Mouse (Mus musculus): ENCODE results near the gene Pdss2. TPM values are rescaled to one million over a fixed set of nuclear protein-coding genes. Genes with fewer than 3 reads are reported as not detected.

Pdss2 gene
- polyA plus RNA-seq, 1 experiment from 2014 or later: 13.7 TPM

DNA sequence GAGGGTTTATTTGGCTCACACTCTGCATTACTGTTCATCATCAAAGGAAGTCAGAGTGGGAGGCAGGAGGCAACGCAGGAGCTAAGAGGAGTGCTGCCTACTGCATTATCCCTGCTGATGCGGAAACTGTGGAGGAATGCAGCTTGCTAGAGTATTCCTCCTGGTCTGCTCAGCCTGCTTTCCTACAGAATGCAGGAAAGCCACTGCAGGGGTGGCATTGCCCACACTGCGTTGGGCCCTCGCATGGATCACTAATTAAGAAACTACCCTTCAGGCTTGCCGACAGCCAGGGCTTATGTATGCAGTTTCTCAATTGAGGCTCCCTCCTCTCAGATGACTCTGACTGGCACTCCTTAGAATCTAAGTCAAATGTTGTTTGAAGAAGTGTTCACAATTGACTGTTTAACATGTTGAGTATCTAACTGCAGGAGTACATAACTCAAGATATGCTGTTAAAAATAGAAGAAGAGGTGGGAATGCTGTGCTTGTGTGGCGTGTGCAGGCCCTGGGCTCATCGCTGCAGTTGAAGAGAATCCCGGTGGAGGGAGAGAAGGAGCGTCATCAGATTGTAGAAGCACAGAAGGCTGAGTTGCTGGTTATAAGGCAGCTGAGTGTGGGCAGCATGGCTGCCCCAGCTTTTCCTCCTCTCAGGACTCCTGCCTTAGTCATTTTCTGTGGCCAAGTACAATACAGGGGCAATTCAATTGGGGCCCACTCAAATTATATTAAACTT, 101.3 kb downstream of the Pdss2 start:
- DNase-seq (ENCODE audit: low spot score) (no peak), ATAC-seq (replicated peaks; ENCODE audit: insufficient number of reproducible peaks, low FRiP score, low TSS enrichment, low read depth) (no peak)
- no peak overlapping the region for H3K9ac ChIP-seq (replicated peaks; ENCODE audit: low read length)
- no peaks in the 10 kb centered on the region for H3K36me3 ChIP-seq (replicated peaks; ENCODE audit: control insufficient read depth, insufficient read depth, low read depth, low read length)
- no peaks in the 10 kb centered on the region for H3K4me1 ChIP-seq (ENCODE audit: control insufficient read depth, insufficient read depth, low read length)
- H3K27ac ChIP-seq (replicated peaks; ENCODE audit: low read depth, low read length): no peak overlapping the region
- WGBS: 62% methylated on average over 9 of the region's 9 CpGs
- no peaks in the 10 kb centered on the region for H3K9me3 ChIP-seq (replicated peaks; ENCODE audit: control insufficient read depth, low read length)
- H3K4me3 ChIP-seq (ENCODE audit: low read depth, low read length): no peak overlapping the region
- no peaks in the 10 kb centered on the region for H3K27me3 ChIP-seq (ENCODE audit: control insufficient read depth, insufficient read depth, low read length)
- H3K4me2 ChIP-seq (ENCODE audit: low read depth, low read length): no peak overlapping the region

DNA sequence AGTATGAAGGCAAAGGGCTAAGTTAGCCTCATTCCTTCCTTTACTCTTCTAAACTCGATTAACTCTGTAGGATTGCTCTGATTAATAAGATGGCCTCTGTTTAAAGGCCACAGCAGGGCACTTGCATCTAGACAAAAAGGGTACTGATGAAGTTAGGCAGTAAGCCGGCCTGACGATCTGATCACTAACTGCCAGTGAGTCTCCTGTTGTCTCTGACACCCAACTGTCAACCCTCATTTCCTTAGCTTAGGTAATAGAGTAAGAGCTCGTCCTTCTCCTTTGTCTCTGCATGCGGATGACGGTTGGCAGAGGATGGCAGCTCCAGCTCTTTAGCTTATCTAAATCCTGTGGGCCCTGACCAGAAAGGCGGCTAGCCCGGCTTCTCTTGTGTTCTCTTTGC, 102.1 kb downstream of the Pdss2 start:
- H3K9me3 ChIP-seq (replicated peaks; ENCODE audit: control insufficient read depth, low read length): no peaks in the 10 kb centered on the region
- no peak overlapping the region for H3K27ac ChIP-seq (replicated peaks; ENCODE audit: low read depth, low read length)
- H3K27me3 ChIP-seq (ENCODE audit: control insufficient read depth, insufficient read depth, low read length): no peaks in the 10 kb centered on the region
- no peak overlapping the region for H3K9ac ChIP-seq (replicated peaks; ENCODE audit: low read length)
- no peak overlapping the region for H3K4me2 ChIP-seq (ENCODE audit: low read depth, low read length)
- no peak overlapping the region for H3K4me3 ChIP-seq (ENCODE audit: low read depth, low read length)
- no peak for DNase-seq (ENCODE audit: low spot score)
- WGBS: 45% methylated on average over 8 of the region's 8 CpGs
- no peaks in the 10 kb centered on the region for H3K4me1 ChIP-seq (ENCODE audit: control insufficient read depth, insufficient read depth, low read length)
- no peaks in the 10 kb centered on the region for H3K36me3 ChIP-seq (replicated peaks; ENCODE audit: control insufficient read depth, insufficient read depth, low read depth, low read length)
- no peak for ATAC-seq (replicated peaks; ENCODE audit: insufficient number of reproducible peaks, low FRiP score, low TSS enrichment, low read depth)

DNA sequence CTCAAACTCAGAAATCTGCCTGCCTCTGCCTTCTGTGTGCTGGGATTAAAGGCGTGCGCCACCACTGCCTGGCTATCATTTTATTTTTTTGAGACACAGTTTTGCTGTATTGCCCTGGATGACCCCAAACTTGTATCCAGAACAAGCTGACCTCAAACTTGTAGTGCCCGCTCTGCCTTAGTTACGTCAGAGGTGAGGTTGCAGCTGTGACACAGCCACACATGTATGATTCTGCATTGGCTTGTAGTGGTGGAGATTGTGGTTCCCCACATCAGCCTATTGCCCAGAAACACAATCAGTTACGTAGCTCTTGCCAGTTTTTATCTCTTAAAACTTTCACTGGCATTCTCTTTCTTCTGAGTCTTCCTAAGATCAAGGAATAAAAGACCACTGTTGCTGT, 108.5 kb downstream of the Pdss2 start:
- H3K4me3 ChIP-seq (ENCODE audit: low read depth, low read length): no peak overlapping the region
- no peak for DNase-seq (ENCODE audit: low spot score)
- no peak overlapping the region for H3K27ac ChIP-seq (replicated peaks; ENCODE audit: low read depth, low read length)
- H3K27me3 ChIP-seq (ENCODE audit: control insufficient read depth, insufficient read depth, low read length): no peaks in the 10 kb centered on the region
- WGBS: 96% methylated on average over 5 of the region's 5 CpGs
- no peak for ATAC-seq (replicated peaks; ENCODE audit: insufficient number of reproducible peaks, low FRiP score, low TSS enrichment, low read depth)
- no peaks in the 10 kb centered on the region for H3K9me3 ChIP-seq (replicated peaks; ENCODE audit: control insufficient read depth, low read length)
- no peak overlapping the region for H3K4me2 ChIP-seq (ENCODE audit: low read depth, low read length)
- H3K4me1 ChIP-seq (ENCODE audit: control insufficient read depth, insufficient read depth, low read length): no peaks in the 10 kb centered on the region; the same call in 1 of the 2 replicates
- no peak overlapping the region for H3K9ac ChIP-seq (replicated peaks; ENCODE audit: low read length)
- H3K36me3 ChIP-seq (replicated peaks; ENCODE audit: control insufficient read depth, insufficient read depth, low read depth, low read length): no peaks in the 10 kb centered on the region

GRCm38 (mm10) chr10:43330691-43331090, 109.4 kb downstream of the Pdss2 start:
- no peak overlapping the region for H3K4me2 ChIP-seq (ENCODE audit: low read depth, low read length)
- DNase-seq (ENCODE audit: low spot score): no peak
- H3K4me1 ChIP-seq (ENCODE audit: control insufficient read depth, insufficient read depth, low read length): no peaks in the 10 kb centered on the region; the same call in 1 of the 2 replicates
- H3K4me3 ChIP-seq (ENCODE audit: low read depth, low read length): no peak overlapping the region
- no peak overlapping the region for H3K9ac ChIP-seq (replicated peaks; ENCODE audit: low read length)
- H3K36me3 ChIP-seq (replicated peaks; ENCODE audit: control insufficient read depth, insufficient read depth, low read depth, low read length): no peaks in the 10 kb centered on the region
- ATAC-seq (replicated peaks; ENCODE audit: insufficient number of reproducible peaks, low FRiP score, low TSS enrichment, low read depth): no peak
- 45% methylated on average over 4 of the region's 4 CpGs for WGBS
- no peaks in the 10 kb centered on the region for H3K27me3 ChIP-seq (ENCODE audit: control insufficient read depth, insufficient read depth, low read length)
- no peaks in the 10 kb centered on the region for H3K9me3 ChIP-seq (replicated peaks; ENCODE audit: control insufficient read depth, low read length)
- no peak overlapping the region for H3K27ac ChIP-seq (replicated peaks; ENCODE audit: low read depth, low read length)

DNA sequence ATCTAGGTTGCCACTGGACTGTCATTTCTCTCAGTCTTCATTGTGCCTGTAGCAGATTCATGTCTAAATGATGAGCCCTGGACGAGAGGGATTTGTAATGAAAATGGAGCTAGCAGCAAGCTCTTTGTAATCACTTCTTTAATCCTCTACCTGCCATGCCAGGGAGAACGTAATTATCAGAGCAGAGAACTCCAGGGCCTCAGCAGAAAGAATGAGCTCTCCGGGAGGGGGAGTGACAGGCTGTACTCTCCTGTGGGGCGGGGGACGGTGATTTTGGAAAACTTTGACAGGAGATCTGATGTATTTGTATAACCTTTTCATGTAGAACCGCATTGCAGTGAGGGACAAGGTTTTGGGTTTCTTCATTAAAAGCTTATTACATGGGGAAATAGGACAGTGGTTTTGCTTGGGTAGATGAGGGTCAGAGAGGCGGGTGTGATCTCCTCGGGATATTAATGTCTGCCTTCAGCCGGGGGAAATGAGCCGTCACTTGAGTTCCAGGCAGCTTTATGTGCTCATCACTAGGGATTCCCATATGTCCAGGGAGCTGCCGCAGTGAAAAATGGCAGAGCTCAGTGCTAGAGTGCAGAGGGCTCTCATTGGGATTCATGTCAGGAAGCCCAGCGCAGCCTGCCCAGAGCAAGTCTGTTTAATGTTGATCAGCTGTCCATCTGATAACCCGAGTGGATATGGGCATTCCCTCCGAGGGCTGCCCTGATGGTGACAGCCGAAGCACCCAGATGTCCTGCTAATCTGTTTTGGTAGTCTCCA, 110.8 kb downstream of the Pdss2 start:
- Histone ChIP-seq H3K9me3 (replicated peaks; ENCODE audit: control insufficient read depth, low read length) (no peaks in the 10 kb centered on the region), H3K36me3 (replicated peaks; ENCODE audit: control insufficient read depth, insufficient read depth, low read depth, low read length) (no peaks in the 10 kb centered on the region), H3K27me3 (ENCODE audit: control insufficient read depth, insufficient read depth, low read length) (no peaks in the 10 kb centered on the region), H3K4me3 (ENCODE audit: low read depth, low read length) (no peak overlapping the region), H3K27ac (replicated peaks; ENCODE audit: low read depth, low read length) (no peak overlapping the region), H3K9ac (replicated peaks; ENCODE audit: low read length) (no peak overlapping the region), H3K4me1 (ENCODE audit: control insufficient read depth, insufficient read depth, low read length) (no peaks in the 10 kb centered on the region; the same call in 1 of the 2 replicates), H3K4me2 (ENCODE audit: low read depth, low read length) (no peak overlapping the region)
- DNase-seq (ENCODE audit: low spot score): peak; percentile 14
- WGBS: 33% methylated on average over 15 of the region's 15 CpGs
- ATAC-seq (replicated peaks; ENCODE audit: insufficient number of reproducible peaks, low FRiP score, low TSS enrichment, low read depth): no peak; the same call in 1 of the 2 replicates

DNA sequence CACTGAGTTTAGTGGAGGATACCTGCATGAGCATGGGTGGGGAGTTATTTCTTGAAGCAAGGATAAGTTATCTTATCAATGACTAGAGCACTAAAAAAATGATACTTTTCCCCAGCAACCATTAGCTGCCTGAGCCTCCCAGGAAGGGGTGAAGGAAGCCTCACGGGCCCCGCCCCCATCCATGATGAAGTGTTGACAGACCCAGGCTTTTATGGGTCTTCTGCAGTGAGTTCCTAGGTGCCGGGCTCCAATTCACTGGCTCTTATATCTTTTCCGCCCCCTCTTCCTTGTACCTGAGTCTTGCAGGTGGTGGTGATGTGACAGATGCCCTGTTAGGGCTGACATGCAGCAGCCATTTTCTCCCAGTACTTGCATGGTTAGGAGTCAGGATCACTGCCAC, 114.6 kb downstream of the Pdss2 start:
- H3K27me3 ChIP-seq (ENCODE audit: control insufficient read depth, insufficient read depth, low read length): no peaks in the 10 kb centered on the region
- H3K4me3 ChIP-seq (ENCODE audit: low read depth, low read length): no peak overlapping the region
- no peak overlapping the region for H3K27ac ChIP-seq (replicated peaks; ENCODE audit: low read depth, low read length)
- WGBS: 82% methylated on average over 4 of the region's 4 CpGs
- H3K9me3 ChIP-seq (replicated peaks; ENCODE audit: control insufficient read depth, low read length): no peaks in the 10 kb centered on the region
- no peak overlapping the region for H3K4me2 ChIP-seq (ENCODE audit: low read depth, low read length)
- H3K9ac ChIP-seq (replicated peaks; ENCODE audit: low read length): no peak overlapping the region
- no peaks in the 10 kb centered on the region for H3K36me3 ChIP-seq (replicated peaks; ENCODE audit: control insufficient read depth, insufficient read depth, low read depth, low read length)
- no peaks in the 10 kb centered on the region; the same call in 1 of the 2 replicates for H3K4me1 ChIP-seq (ENCODE audit: control insufficient read depth, insufficient read depth, low read length)
- no peak for DNase-seq (ENCODE audit: low spot score)
- no peak for ATAC-seq (replicated peaks; ENCODE audit: insufficient number of reproducible peaks, low FRiP score, low TSS enrichment, low read depth)

DNA sequence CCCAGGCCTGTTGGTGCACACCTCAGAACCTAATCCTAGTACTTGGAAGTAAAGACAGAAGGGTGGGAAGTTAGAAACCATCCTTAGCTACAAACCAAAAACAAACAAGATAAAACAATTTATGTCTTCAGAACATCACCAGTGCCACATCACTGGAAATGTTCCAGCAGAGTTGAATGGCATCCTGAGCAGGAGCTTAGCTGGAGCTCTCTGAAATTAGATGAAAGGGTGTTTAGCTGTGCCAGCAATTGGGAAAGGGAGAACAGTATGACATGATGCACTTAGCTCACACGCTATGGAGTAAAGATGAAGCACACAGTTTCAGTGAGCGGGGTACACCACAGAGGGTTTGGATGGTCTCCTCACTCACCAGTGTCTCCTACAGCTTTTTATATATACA, 115.8 kb downstream of the Pdss2 start:
- no peaks in the 10 kb centered on the region for H3K36me3 ChIP-seq (replicated peaks; ENCODE audit: control insufficient read depth, insufficient read depth, low read depth, low read length)

DNA sequence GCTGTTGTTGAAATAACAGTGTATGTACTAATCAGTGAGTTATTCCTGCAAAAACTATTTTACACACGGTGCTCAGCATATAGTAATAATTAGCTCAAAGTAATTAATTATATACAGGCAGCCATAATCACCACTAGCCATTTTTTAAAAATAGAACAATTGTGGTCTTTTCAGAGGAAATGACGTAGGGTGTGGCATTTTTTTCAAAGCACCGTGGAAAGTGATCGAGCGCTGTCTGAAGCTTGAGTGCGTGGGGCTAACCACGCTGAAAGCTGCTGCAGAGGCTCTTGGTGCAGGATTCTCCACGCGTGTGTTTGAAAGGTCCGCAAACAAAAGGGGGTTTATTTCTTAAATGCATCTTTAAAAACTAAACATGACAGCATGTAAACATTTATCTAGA, 118.5 kb downstream of the Pdss2 start:
- Histone ChIP-seq H3K27ac (replicated peaks; ENCODE audit: low read depth, low read length) (no peak overlapping the region), H3K9ac (replicated peaks; ENCODE audit: low read length) (no peak overlapping the region), H3K9me3 (replicated peaks; ENCODE audit: control insufficient read depth, low read length) (no peaks in the 10 kb centered on the region), H3K27me3 (ENCODE audit: control insufficient read depth, insufficient read depth, low read length) (no peaks in the 10 kb centered on the region), H3K4me2 (ENCODE audit: low read depth, low read length) (no peak overlapping the region), H3K36me3 (replicated peaks; ENCODE audit: control insufficient read depth, insufficient read depth, low read depth, low read length) (no peaks in the 10 kb centered on the region), H3K4me1 (ENCODE audit: control insufficient read depth, insufficient read depth, low read length) (no peaks in the 10 kb centered on the region), H3K4me3 (ENCODE audit: low read depth, low read length) (no peak overlapping the region)
- WGBS: 75% methylated on average over 10 of the region's 10 CpGs
- DNase-seq (ENCODE audit: low spot score): no peak
- ATAC-seq (replicated peaks; ENCODE audit: insufficient number of reproducible peaks, low FRiP score, low TSS enrichment, low read depth): no peak

More for the DNA sequence above, 115.8 kb downstream of the Pdss2 start:
- no peaks in the 10 kb centered on the region for H3K9me3 ChIP-seq (replicated peaks; ENCODE audit: control insufficient read depth, low read length)
- no peak overlapping the region for H3K9ac ChIP-seq (replicated peaks; ENCODE audit: low read length)
- no peak for DNase-seq (ENCODE audit: low spot score)
- no peak overlapping the region for H3K4me3 ChIP-seq (ENCODE audit: low read depth, low read length)
- H3K27me3 ChIP-seq (ENCODE audit: control insufficient read depth, insufficient read depth, low read length): no peaks in the 10 kb centered on the region
- H3K4me2 ChIP-seq (ENCODE audit: low read depth, low read length): no peak overlapping the region
- WGBS: 94% methylated on average over 2 of the region's 2 CpGs
- no peaks in the 10 kb centered on the region for H3K4me1 ChIP-seq (ENCODE audit: control insufficient read depth, insufficient read depth, low read length)
- no peak overlapping the region for H3K27ac ChIP-seq (replicated peaks; ENCODE audit: low read depth, low read length)
- ATAC-seq (replicated peaks; ENCODE audit: insufficient number of reproducible peaks, low FRiP score, low TSS enrichment, low read depth): no peak
